Mouse (Mus musculus): Measurements from ENCODE around the gene Unc80. TPM values are rescaled to one million over a fixed set of nuclear protein-coding genes. Genes with fewer than 3 reads are reported as not detected.

Unc80 gene
- polyA plus RNA-seq (2014; fragmentation: Nextera tagmentation; extraction: Ambion mirVana), result 0.47 and 1.0 TPM in 2 replicates

- no peaks in the 10 kb centered on the region for H3K9me3 ChIP-seq (ENCODE audit: control insufficient read depth, low read length)
- ATAC-seq (ENCODE audit: insufficient read depth, low FRiP score, low TSS enrichment) (peak; percentile 87), DNase-seq (ENCODE audit: low spot score) (peak; percentile 78)
- H3K4me2 ChIP-seq (ENCODE audit: low read depth), result peak within 1 kb of the TSS; percentile 76
- H3K27ac ChIP-seq (ENCODE audit: low read depth, low read length), result no peak within 1 kb of the TSS
- peak within 1 kb of the TSS; percentile 48 for H3K4me3 ChIP-seq (ENCODE audit: low read depth, low read length)
- H3K36me3 ChIP-seq (ENCODE audit: control insufficient read depth, insufficient read depth, low read length), result no peaks in the 10 kb centered on the region; the same call in 1 of the 2 replicates
- WGBS, result under 1% methylated on average over 61 of the region's 83 CpGs
- H3K27me3 ChIP-seq (ENCODE audit: control insufficient read depth, insufficient read depth, low read length), result no peaks in the 10 kb centered on the region
- no peaks in the 10 kb centered on the region for H3K4me1 ChIP-seq (ENCODE audit: control insufficient read depth, insufficient read depth, low read length)
- H3K9ac ChIP-seq (ENCODE audit: low read length), result peak within 1 kb of the TSS; percentile 47
Measured at GRCm38 (mm10) chr1:66467821-66468703, at the start of gene Unc80. Unc80 (plus strand) TSS chr1:66468367.

- Histone ChIP-seq H3K27me3 (ENCODE audit: control insufficient read depth, insufficient read depth, low read length) (no peaks in the 10 kb centered on the region), H3K4me1 (ENCODE audit: control insufficient read depth, insufficient read depth, low read length) (no peaks in the 10 kb centered on the region), H3K36me3 (ENCODE audit: control insufficient read depth, insufficient read depth, low read length) (no peaks in the 10 kb centered on the region), H3K27ac (ENCODE audit: low read depth, low read length) (no peak overlapping the region), H3K9ac (ENCODE audit: low read length) (no peak overlapping the region), H3K9me3 (ENCODE audit: control insufficient read depth, low read length) (no peaks in the 10 kb centered on the region), H3K4me2 (ENCODE audit: low read depth) (no peak overlapping the region), H3K4me3 (ENCODE audit: low read depth, low read length) (no peak overlapping the region)
- DNase-seq (ENCODE audit: low spot score) (no peak), ATAC-seq (ENCODE audit: insufficient read depth, low FRiP score, low TSS enrichment) (no peak)
- 95% methylated on average over 5 of the region's 5 CpGs for WGBS
Measured at GRCm38 (mm10) chr1:66426073-66426472, 42.1 kb upstream of the Unc80 start.

DNA sequence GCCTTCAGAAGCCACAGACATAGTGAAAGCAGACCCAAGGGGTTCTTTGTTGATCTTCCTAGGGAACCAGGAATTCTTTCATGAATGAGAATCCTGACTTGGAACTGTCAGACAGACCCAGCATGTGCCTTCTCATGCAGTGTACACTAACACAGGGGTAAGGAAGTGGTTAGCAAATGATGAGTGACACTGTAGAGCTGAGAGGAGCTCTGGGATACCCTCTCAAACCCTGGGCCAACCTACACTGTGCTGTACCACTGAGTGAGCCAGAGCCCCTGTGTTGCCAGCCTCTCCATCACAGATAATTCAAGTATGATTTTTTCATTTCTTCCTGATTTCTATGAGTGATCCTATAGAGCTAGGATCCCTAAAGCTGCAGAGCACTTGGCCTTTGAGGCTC is 37.2 kb upstream of the Unc80 start:
- Histone ChIP-seq H3K4me3 (ENCODE audit: low read depth, low read length) (no peak overlapping the region), H3K9me3 (ENCODE audit: control insufficient read depth, low read length) (no peaks in the 10 kb centered on the region), H3K9ac (ENCODE audit: low read length) (no peak overlapping the region), H3K27ac (ENCODE audit: low read depth, low read length) (no peak overlapping the region), H3K36me3 (ENCODE audit: control insufficient read depth, insufficient read depth, low read length) (no peaks in the 10 kb centered on the region), H3K4me1 (ENCODE audit: control insufficient read depth, insufficient read depth, low read length) (no peaks in the 10 kb centered on the region), H3K4me2 (ENCODE audit: low read depth) (no peak overlapping the region), H3K27me3 (ENCODE audit: control insufficient read depth, insufficient read depth, low read length) (no peaks in the 10 kb centered on the region)
- ATAC-seq (ENCODE audit: insufficient read depth, low FRiP score, low TSS enrichment) (no peak), DNase-seq (ENCODE audit: low spot score) (no peak)

DNA sequence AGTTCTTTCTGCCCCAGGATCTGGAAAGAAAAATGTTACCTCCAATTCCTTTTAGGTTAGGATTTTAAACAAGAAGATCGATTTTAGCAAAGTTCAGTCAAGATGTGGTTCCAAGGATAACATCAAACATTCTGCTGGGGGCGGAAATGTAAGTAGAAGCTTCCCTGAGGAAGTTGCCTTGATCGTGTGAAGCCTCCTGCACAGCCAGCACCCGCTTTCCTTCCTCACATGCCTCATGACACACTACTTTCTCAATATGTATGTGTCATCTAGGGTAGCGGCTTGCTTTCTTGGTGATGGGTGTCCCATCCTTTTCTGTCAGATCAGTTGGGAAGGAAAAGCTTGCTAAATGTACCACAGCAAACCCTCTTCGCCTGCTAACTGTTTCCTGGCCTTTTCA is 36.7 kb upstream of the Unc80 start:
- WGBS, result 88% methylated on average over 6 of the region's 6 CpGs
- Histone ChIP-seq H3K27me3 (ENCODE audit: control insufficient read depth, insufficient read depth, low read length) (no peaks in the 10 kb centered on the region), H3K27ac (ENCODE audit: low read depth, low read length) (no peak overlapping the region), H3K9me3 (ENCODE audit: control insufficient read depth, low read length) (no peaks in the 10 kb centered on the region), H3K4me3 (ENCODE audit: low read depth, low read length) (no peak overlapping the region), H3K4me1 (ENCODE audit: control insufficient read depth, insufficient read depth, low read length) (no peaks in the 10 kb centered on the region), H3K36me3 (ENCODE audit: control insufficient read depth, insufficient read depth, low read length) (no peaks in the 10 kb centered on the region), H3K4me2 (ENCODE audit: low read depth) (no peak overlapping the region), H3K9ac (ENCODE audit: low read length) (no peak overlapping the region)
- ATAC-seq (ENCODE audit: insufficient read depth, low FRiP score, low TSS enrichment) (no peak), DNase-seq (ENCODE audit: low spot score) (no peak)

GRCm38 (mm10) chr1:66438069-66438468 is 30.1 kb upstream of the Unc80 start:
- no peak overlapping the region for H3K4me3 ChIP-seq (ENCODE audit: low read depth, low read length)
- H3K4me2 ChIP-seq (ENCODE audit: low read depth), result no peak overlapping the region
- no peaks in the 10 kb centered on the region for H3K9me3 ChIP-seq (ENCODE audit: control insufficient read depth, low read length)
- H3K36me3 ChIP-seq (ENCODE audit: control insufficient read depth, insufficient read depth, low read length), result no peaks in the 10 kb centered on the region
- 85% methylated on average over 2 of the region's 2 CpGs for WGBS
- no peaks in the 10 kb centered on the region for H3K4me1 ChIP-seq (ENCODE audit: control insufficient read depth, insufficient read depth, low read length)
- DNase-seq (ENCODE audit: low spot score), result no peak
- no peaks in the 10 kb centered on the region for H3K27me3 ChIP-seq (ENCODE audit: control insufficient read depth, insufficient read depth, low read length)
- H3K9ac ChIP-seq (ENCODE audit: low read length), result no peak overlapping the region
- no peak for ATAC-seq (ENCODE audit: insufficient read depth, low FRiP score, low TSS enrichment)
- no peak overlapping the region for H3K27ac ChIP-seq (ENCODE audit: low read depth, low read length)

- no peaks in the 10 kb centered on the region for H3K4me1 ChIP-seq (ENCODE audit: control insufficient read depth, insufficient read depth, low read length)
- whole genome bisulfite sequencing, result 68% methylated on average over 2 of the region's 2 CpGs
- H3K4me3 ChIP-seq (ENCODE audit: low read depth, low read length), result no peak overlapping the region
- no peaks in the 10 kb centered on the region for H3K9me3 ChIP-seq (ENCODE audit: control insufficient read depth, low read length)
- H3K27ac ChIP-seq (ENCODE audit: low read depth, low read length), result no peak overlapping the region
- ATAC-seq (ENCODE audit: insufficient read depth, low FRiP score, low TSS enrichment) (no peak), DNase-seq (ENCODE audit: low spot score) (no peak)
- no peak overlapping the region for H3K4me2 ChIP-seq (ENCODE audit: low read depth)
- H3K27me3 ChIP-seq (ENCODE audit: control insufficient read depth, insufficient read depth, low read length), result no peaks in the 10 kb centered on the region
- H3K9ac ChIP-seq (ENCODE audit: low read length), result no peak overlapping the region
- no peaks in the 10 kb centered on the region for H3K36me3 ChIP-seq (ENCODE audit: control insufficient read depth, insufficient read depth, low read length)
Measured at GRCm38 (mm10) chr1:66442922-66443321, 25.2 kb upstream of the Unc80 start.

- Histone ChIP-seq H3K27me3 (ENCODE audit: control insufficient read depth, insufficient read depth, low read length) (no peaks in the 10 kb centered on the region), H3K9ac (ENCODE audit: low read length) (no peak overlapping the region), H3K27ac (ENCODE audit: low read depth, low read length) (no peak overlapping the region), H3K4me3 (ENCODE audit: low read depth, low read length) (no peak overlapping the region), H3K36me3 (ENCODE audit: control insufficient read depth, insufficient read depth, low read length) (no peaks in the 10 kb centered on the region), H3K9me3 (ENCODE audit: control insufficient read depth, low read length) (no peaks in the 10 kb centered on the region), H3K4me1 (ENCODE audit: control insufficient read depth, insufficient read depth, low read length) (no peaks in the 10 kb centered on the region), H3K4me2 (ENCODE audit: low read depth) (no peak overlapping the region)
- DNase-seq (ENCODE audit: low spot score) (no peak), ATAC-seq (ENCODE audit: insufficient read depth, low FRiP score, low TSS enrichment) (no peak)
- 78% methylated on average over 2 of the region's 2 CpGs for WGBS
Measured at GRCm38 (mm10) chr1:66449471-66449870, 18.7 kb upstream of the Unc80 start.

DNA sequence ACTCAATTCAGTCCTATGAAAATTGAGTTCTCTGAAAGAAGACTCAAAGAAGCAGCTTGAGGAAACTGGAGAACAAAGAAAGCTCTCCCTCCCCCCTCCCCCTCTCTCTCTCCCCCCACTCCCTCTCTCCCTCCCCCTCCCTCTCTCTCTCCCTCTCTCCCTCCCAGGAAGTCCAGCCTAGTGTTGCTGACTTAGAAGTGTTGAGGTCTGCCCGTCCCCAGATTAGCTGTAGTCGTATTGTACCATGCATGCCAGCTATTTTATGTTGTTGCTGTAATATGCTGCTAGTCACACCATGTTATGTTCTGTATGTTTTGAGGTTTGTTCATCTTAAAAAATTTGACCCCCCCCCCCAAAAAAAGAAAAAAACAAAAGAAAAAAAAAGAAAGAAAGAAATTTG is 11.6 kb upstream of the Unc80 start:
- WGBS, result 35% methylated on average over 2 of the region's 2 CpGs
- no peaks in the 10 kb centered on the region for H3K9me3 ChIP-seq (ENCODE audit: control insufficient read depth, low read length)
- no peak overlapping the region for H3K4me3 ChIP-seq (ENCODE audit: low read depth, low read length)

GRCm38 (mm10) chr1:66457747-66458146 is 10.4 kb upstream of the Unc80 start:
- no peaks in the 10 kb centered on the region for H3K27me3 ChIP-seq (ENCODE audit: control insufficient read depth, insufficient read depth, low read length)
- no peak overlapping the region for H3K4me2 ChIP-seq (ENCODE audit: low read depth)
- no peaks in the 10 kb centered on the region for H3K4me1 ChIP-seq (ENCODE audit: control insufficient read depth, insufficient read depth, low read length)
- H3K27ac ChIP-seq (ENCODE audit: low read depth, low read length), result no peak overlapping the region
- no peak for ATAC-seq (ENCODE audit: insufficient read depth, low FRiP score, low TSS enrichment)
- H3K9me3 ChIP-seq (ENCODE audit: control insufficient read depth, low read length), result no peaks in the 10 kb centered on the region
- H3K9ac ChIP-seq (ENCODE audit: low read length), result no peak overlapping the region
- H3K36me3 ChIP-seq (ENCODE audit: control insufficient read depth, insufficient read depth, low read length), result no peaks in the 10 kb centered on the region
- WGBS, result 73% methylated on average over 3 of the region's 3 CpGs
- no peak for DNase-seq (ENCODE audit: low spot score)
- H3K4me3 ChIP-seq (ENCODE audit: low read depth, low read length), result no peak overlapping the region

More for the DNA sequence above, 11.6 kb upstream of the Unc80 start:
- Histone ChIP-seq H3K27me3 (ENCODE audit: control insufficient read depth, insufficient read depth, low read length) (no peaks in the 10 kb centered on the region), H3K9ac (ENCODE audit: low read length) (no peak overlapping the region), H3K4me2 (ENCODE audit: low read depth) (no peak overlapping the region), H3K36me3 (ENCODE audit: control insufficient read depth, insufficient read depth, low read length) (no peaks in the 10 kb centered on the region), H3K27ac (ENCODE audit: low read depth, low read length) (no peak overlapping the region), H3K4me1 (ENCODE audit: control insufficient read depth, insufficient read depth, low read length) (no peaks in the 10 kb centered on the region)
- ATAC-seq (ENCODE audit: insufficient read depth, low FRiP score, low TSS enrichment) (no peak), DNase-seq (ENCODE audit: low spot score) (no peak)

All from neural tube, embryonic 11.5 days (tissue).